Mouse (Mus musculus): Measurements from ENCODE around the gene Slc35e2. TPM values are rescaled to one million over a fixed set of nuclear protein-coding genes. Genes with fewer than 3 reads are reported as not detected.

Slc35e2 gene
- total RNA-seq (2014; rRNA removed) = 65.1 and 74.9 TPM in 2 replicates
- polyA plus RNA-seq (2015; fragmentation: Nextera tagmentation; extraction: Ambion mirVana) = 14.7 and 14.8 TPM in 2 replicates

- Histone ChIP-seq H3K4me3 (ENCODE audit: low read depth, low read length) (peak within 1 kb of the TSS; percentile 94), H3K4me1 (ENCODE audit: insufficient read depth, low read length) (0 out of 2 replicates have a peak, but pooled peaks cover 4% of the 10 kb centered on the region), H3K27me3 (ENCODE audit: insufficient read depth, low read length) (no peaks in the 10 kb centered on the region), H3K4me2 (ENCODE audit: low read depth, low read length, poor library complexity, severe bottlenecking) (peak within 1 kb of the TSS; percentile 86), H3K27ac (ENCODE audit: low read depth, low read length) (peak within 1 kb of the TSS; percentile 100), H3K9me3 (ENCODE audit: low read length) (no peaks in the 10 kb centered on the region), H3K36me3 (ENCODE audit: insufficient read depth, low read length) (peaks cover 2% of the 10 kb centered on the region; the same call in 1 of the 2 replicates), H3K9ac (replicated peaks; ENCODE audit: low read length, poor library complexity, severe bottlenecking) (peak within 1 kb of the TSS; percentile 93)
- ATAC-seq (ENCODE audit: low FRiP score) (peak; percentile 95), DNase-seq (ENCODE audit: low spot score) (peak; percentile 95)
- TF ChIP-seq CTCF (IDR thresholded peaks at IDR 0.05) = peak; percentile 56
- under 1% methylated on average over 61 of the region's 65 CpGs for WGBS
These were observed at the start of gene Slc35e2 for GRCm38 (mm10) chr4:155601091-155601996. TSS of gene Slc35e2 (plus strand) at chr4:155601416.

GRCm38 (mm10) chr4:155552917-155553532, 48.2 kb upstream of the Slc35e2 start:
- Histone ChIP-seq H3K4me3 (ENCODE audit: low read depth, low read length) (no peak overlapping the region), H3K27me3 (ENCODE audit: insufficient read depth, low read length) (no peaks in the 10 kb centered on the region), H3K9me3 (ENCODE audit: low read length) (no peaks in the 10 kb centered on the region), H3K27ac (ENCODE audit: low read depth, low read length) (no peak overlapping the region), H3K4me2 (ENCODE audit: low read depth, low read length, poor library complexity, severe bottlenecking) (no peak overlapping the region), H3K9ac (replicated peaks; ENCODE audit: low read length, poor library complexity, severe bottlenecking) (no peak overlapping the region), H3K4me1 (ENCODE audit: insufficient read depth, low read length) (no peaks in the 10 kb centered on the region), H3K36me3 (ENCODE audit: insufficient read depth, low read length) (peaks cover 43% of the 10 kb centered on the region)
- WGBS = 89% methylated on average over 6 of the region's 6 CpGs
- DNase-seq (ENCODE audit: low spot score) = no peak
- no peak for ATAC-seq (ENCODE audit: low FRiP score)
- no peak for TF ChIP-seq CTCF (IDR thresholded peaks at IDR 0.05)

- H3K9me3 ChIP-seq (ENCODE audit: low read length) = no peaks in the 10 kb centered on the region
- H3K4me1 ChIP-seq (ENCODE audit: insufficient read depth, low read length) = no peaks in the 10 kb centered on the region
- TF ChIP-seq CTCF (IDR thresholded peaks at IDR 0.05) = no peak
- no peak overlapping the region for H3K4me3 ChIP-seq (ENCODE audit: low read depth, low read length)
- H3K36me3 ChIP-seq (ENCODE audit: insufficient read depth, low read length) = peaks cover 57% of the 10 kb centered on the region
- no peak overlapping the region for H3K27ac ChIP-seq (ENCODE audit: low read depth, low read length)
- H3K9ac ChIP-seq (replicated peaks; ENCODE audit: low read length, poor library complexity, severe bottlenecking) = no peak overlapping the region
- no peak for ATAC-seq (ENCODE audit: low FRiP score)
- WGBS = 80% methylated on average over 4 of the region's 4 CpGs
- no peak overlapping the region for H3K4me2 ChIP-seq (ENCODE audit: low read depth, low read length, poor library complexity, severe bottlenecking)
- DNase-seq (ENCODE audit: low spot score) = no peak
- H3K27me3 ChIP-seq (ENCODE audit: insufficient read depth, low read length) = no peaks in the 10 kb centered on the region
These were observed 46.3 kb upstream of the Slc35e2 start for GRCm38 (mm10) chr4:155554880-155555279.

GRCm38 (mm10) chr4:155555464-155555863, 45.8 kb upstream of the Slc35e2 start:
- 83% methylated on average over 1 of the region's 1 CpGs for WGBS
- Histone ChIP-seq H3K4me1 (ENCODE audit: insufficient read depth, low read length) (no peaks in the 10 kb centered on the region), H3K4me2 (ENCODE audit: low read depth, low read length, poor library complexity, severe bottlenecking) (no peak overlapping the region), H3K4me3 (ENCODE audit: low read depth, low read length) (no peak overlapping the region), H3K36me3 (ENCODE audit: insufficient read depth, low read length) (peaks cover 63% of the 10 kb centered on the region), H3K9ac (replicated peaks; ENCODE audit: low read length, poor library complexity, severe bottlenecking) (no peak overlapping the region), H3K9me3 (ENCODE audit: low read length) (no peaks in the 10 kb centered on the region), H3K27ac (ENCODE audit: low read depth, low read length) (no peak overlapping the region), H3K27me3 (ENCODE audit: insufficient read depth, low read length) (no peaks in the 10 kb centered on the region)
- TF ChIP-seq CTCF (IDR thresholded peaks at IDR 0.05) = no peak
- ATAC-seq (ENCODE audit: low FRiP score) (no peak), DNase-seq (ENCODE audit: low spot score) (no peak)

- H3K9me3 ChIP-seq (ENCODE audit: low read length) = no peaks in the 10 kb centered on the region
- H3K27ac ChIP-seq (ENCODE audit: low read depth, low read length) = no peak overlapping the region
- DNase-seq (ENCODE audit: low spot score) = no peak
- TF ChIP-seq CTCF (IDR thresholded peaks at IDR 0.05) = no peak
- peaks cover 38% of the 10 kb centered on the region for H3K36me3 ChIP-seq (ENCODE audit: insufficient read depth, low read length)
- H3K4me1 ChIP-seq (ENCODE audit: insufficient read depth, low read length) = 0 out of 2 replicates have a peak, but pooled peaks cover 1% of the 10 kb centered on the region
- no peak for ATAC-seq (ENCODE audit: low FRiP score)
- no peak overlapping the region for H3K4me2 ChIP-seq (ENCODE audit: low read depth, low read length, poor library complexity, severe bottlenecking)
- no peaks in the 10 kb centered on the region for H3K27me3 ChIP-seq (ENCODE audit: insufficient read depth, low read length)
- no peak overlapping the region for H3K9ac ChIP-seq (replicated peaks; ENCODE audit: low read length, poor library complexity, severe bottlenecking)
- H3K4me3 ChIP-seq (ENCODE audit: low read depth, low read length) = no peak overlapping the region
- 80% methylated on average over 6 of the region's 6 CpGs for WGBS
These were observed 41.8 kb upstream of the Slc35e2 start for GRCm38 (mm10) chr4:155559454-155559853.

- DNase-seq (ENCODE audit: low spot score) = no peak
These were observed 40.3 kb upstream of the Slc35e2 start for GRCm38 (mm10) chr4:155560932-155561331.

More at GRCm38 (mm10) chr4:155560932-155561331, 40.3 kb upstream of the Slc35e2 start:
- no peak overlapping the region for H3K27ac ChIP-seq (ENCODE audit: low read depth, low read length)
- 48% methylated on average over 2 of the region's 2 CpGs for WGBS
- H3K9ac ChIP-seq (replicated peaks; ENCODE audit: low read length, poor library complexity, severe bottlenecking) = no peak overlapping the region
- H3K4me3 ChIP-seq (ENCODE audit: low read depth, low read length) = no peak overlapping the region
- no peak overlapping the region for H3K4me2 ChIP-seq (ENCODE audit: low read depth, low read length, poor library complexity, severe bottlenecking)
- H3K36me3 ChIP-seq (ENCODE audit: insufficient read depth, low read length) = peaks cover 27% of the 10 kb centered on the region
- H3K9me3 ChIP-seq (ENCODE audit: low read length) = no peaks in the 10 kb centered on the region
- no peak for TF ChIP-seq CTCF (IDR thresholded peaks at IDR 0.05)
- no peaks in the 10 kb centered on the region for H3K27me3 ChIP-seq (ENCODE audit: insufficient read depth, low read length)
- peaks cover 11% of the 10 kb centered on the region; the same call in 1 of the 2 replicates for H3K4me1 ChIP-seq (ENCODE audit: insufficient read depth, low read length)
- no peak for ATAC-seq (ENCODE audit: low FRiP score)

Data from midbrain, postnatal 0 days (tissue).